Mouse (Mus musculus): ENCODE measurements around the gene Foxa2.

Foxa2 gene

DNA sequence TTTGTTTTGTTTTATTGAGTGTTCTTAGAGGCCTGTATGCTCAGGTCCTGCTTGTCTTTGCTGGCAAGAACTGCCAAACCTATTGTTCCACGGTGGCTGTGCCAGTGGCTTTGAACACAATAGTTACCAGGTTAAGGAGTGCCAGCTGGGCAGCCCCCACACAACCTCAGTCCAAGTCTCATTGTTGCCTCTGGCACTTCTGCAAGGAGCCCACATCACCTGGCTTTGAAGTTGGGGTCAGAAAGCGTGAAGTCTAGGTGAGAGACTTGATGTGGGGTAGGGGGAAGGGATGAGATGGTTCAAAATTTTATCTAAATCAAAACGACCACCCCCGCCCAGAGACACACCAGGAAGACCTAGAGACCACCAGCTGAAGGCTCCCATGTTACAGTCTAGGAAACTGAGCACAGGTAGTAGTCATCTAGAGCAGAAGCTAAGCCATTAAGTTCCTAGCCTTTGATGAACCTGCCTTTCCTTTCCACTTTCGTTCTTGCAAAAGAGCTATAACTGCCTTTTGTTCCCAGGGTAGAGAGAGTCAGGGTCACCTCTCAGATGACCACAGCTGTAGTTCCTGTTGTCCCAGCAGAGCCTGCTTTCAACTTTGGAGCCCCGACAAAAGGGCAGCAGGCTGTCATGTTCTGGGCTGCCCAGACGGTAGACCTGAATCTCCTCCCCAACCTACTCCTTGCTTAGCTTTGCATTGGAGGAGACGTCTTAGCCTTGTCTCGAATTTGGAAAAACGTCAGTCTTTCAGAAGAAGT is 48.4 kb downstream of the Foxa2 start:
- no peak for DNase-seq

- no peak for DNase-seq
These were observed 50.0 kb downstream of the Foxa2 start for GRCm38 (mm10) chr2:147996781-147997180.

- no peak for DNase-seq
These were observed 52.9 kb downstream of the Foxa2 start for GRCm38 (mm10) chr2:147993821-147994220.

- no peak for DNase-seq
These were observed 53.7 kb downstream of the Foxa2 start for GRCm38 (mm10) chr2:147992935-147993679.
